Mouse (Mus musculus) small intestine, adult 2 months (tissue): ENCODE results near the gene Ccdc91. TPM values are rescaled to one million over a fixed set of nuclear protein-coding genes. Genes with fewer than 3 reads are reported as not detected.

ENCODE experiments used
- H3K27ac ChIP-seq: fragments of 200-500 bp; 2 replicates; pipeline ENCODE4 v1.5.1; 2012; ENCODE audit warnings: low read depth, low read length, control low read depth, inconsistent platforms; ENCODE audit not compliant: insufficient read depth
- H3K27me3 ChIP-seq: fragments of 200-500 bp; 2 replicates; pipeline ENCODE4 v1.6.1; 2012; ENCODE audit warnings: mild to moderate bottlenecking, moderate library complexity, low read length, inconsistent platforms; ENCODE audit not compliant: control insufficient read depth, insufficient read depth
- H3K36me3 ChIP-seq: fragments of 200-500 bp; 2 replicates; pipeline ENCODE4 v1.6.1; 2012; ENCODE audit warnings: mild to moderate bottlenecking, low read length, control low read depth, inconsistent platforms; ENCODE audit not compliant: control insufficient read depth, insufficient read depth
- H3K4me1 ChIP-seq: fragments of 200-500 bp; 2 replicates; pipeline ENCODE4 v1.6.1; 2012; ENCODE audit warnings: low read length, inconsistent platforms, mixed read lengths; ENCODE audit not compliant: control insufficient read depth, insufficient read depth, insufficient read length
- H3K4me3 ChIP-seq: fragments of 200-500 bp; 2 replicates; pipeline ENCODE4 v1.5.1; 2012; ENCODE audit warnings: low read depth, mild to moderate bottlenecking, control low read depth, inconsistent platforms, low read length, moderate library complexity
- CTCF ChIP-seq: fragments of 200-500 bp; IDR thresholded peaks from 2 replicates; pipeline ENCODE4 v1.5.1; 2012; ENCODE audit warnings: low read depth, mild to moderate bottlenecking, control low read depth, inconsistent platforms, low read length, moderate library complexity, mixed read lengths; ENCODE audit not compliant: insufficient replicate concordance, insufficient read length; ENCODE audit errors: extremely low read depth
- POLR2A ChIP-seq: fragments of 200-500 bp; IDR thresholded peaks from 2 replicates; pipeline ENCODE4 v1.6.1; 2012; ENCODE audit warnings: low read depth, mild to moderate bottlenecking, control low read depth, inconsistent platforms, low read length, moderate library complexity
- WGBS: fragments of 180-500 bp; shearing (Covaris S2); methylation state at CpG from one replicate; pipeline ENCODE4 v1.1.7; 2018; 5-methylcytosine and 5-hydroxymethylcytosine counted together
- polyA plus RNA-seq: library from polyadenylated mRNA; depleted of rRNA; stranded (reverse); fragments of >200 nt; gene quantifications from 2 replicates; pipeline ENCODE4 v1.2.3, GENCODE M21; 2012

The Ccdc91 gene
- polyA plus RNA-seq, 1 experiment: 13.7 TPM

- Histone ChIP-seq H3K4me1 (no peaks in the 10 kb centered on the region; the same call in 1 of the 2 replicates), H3K4me3 (no peak overlapping the region), H3K27me3 (no peaks in the 10 kb centered on the region), H3K36me3 (no peaks in the 10 kb centered on the region), H3K27ac (no peak overlapping the region)
- 88% methylated on average over 2 of the region's 2 CpGs for WGBS
- TF ChIP-seq CTCF: no peak
- no peak for TF ChIP-seq POLR2A
These were observed 139.7 kb downstream of the Ccdc91 start for GRCm38 (mm10) chr6:147615306-147615705.

- Histone ChIP-seq H3K4me3 (no peak overlapping the region), H3K36me3 (no peaks in the 10 kb centered on the region), H3K27me3 (no peaks in the 10 kb centered on the region), H3K4me1 (no peaks in the 10 kb centered on the region; the same call in 1 of the 2 replicates), H3K27ac (no peak overlapping the region)
- 94% methylated on average over 3 of the region's 3 CpGs for WGBS
- no peak for TF ChIP-seq POLR2A
- no peak for TF ChIP-seq CTCF
These were observed 147.5 kb downstream of the Ccdc91 start for GRCm38 (mm10) chr6:147623142-147623541.

- Histone ChIP-seq H3K4me3 (no peak overlapping the region), H3K36me3 (peaks cover 13% of the 10 kb centered on the region), H3K27ac (no peak overlapping the region), H3K27me3 (no peaks in the 10 kb centered on the region), H3K4me1 (no peaks in the 10 kb centered on the region)
- WGBS: 86% methylated on average over 5 of the region's 5 CpGs
- TF ChIP-seq CTCF (no peak), POLR2A (no peak)
These were observed 160.8 kb downstream of the Ccdc91 start for GRCm38 (mm10) chr6:147636464-147636863.

GRCm38 (mm10) chr6:147643875-147644274, 168.2 kb downstream of the Ccdc91 start:
- H3K4me3 ChIP-seq: no peak overlapping the region
- H3K4me1 ChIP-seq: no peaks in the 10 kb centered on the region
- WGBS: 87% methylated on average over 7 of the region's 7 CpGs
- H3K36me3 ChIP-seq: no peaks in the 10 kb centered on the region
- no peak for TF ChIP-seq CTCF
- TF ChIP-seq POLR2A: no peak
- H3K27ac ChIP-seq: no peak overlapping the region
- no peaks in the 10 kb centered on the region for H3K27me3 ChIP-seq

- H3K4me1 ChIP-seq: no peaks in the 10 kb centered on the region
- no peaks in the 10 kb centered on the region for H3K27me3 ChIP-seq
- no peak for TF ChIP-seq POLR2A
- TF ChIP-seq CTCF: no peak
- no peaks in the 10 kb centered on the region for H3K36me3 ChIP-seq
- H3K4me3 ChIP-seq: no peak overlapping the region
- H3K27ac ChIP-seq: no peak overlapping the region
These were observed 168.8 kb downstream of the Ccdc91 start for GRCm38 (mm10) chr6:147644391-147644790.

GRCm38 (mm10) chr6:147646401-147646968, 170.9 kb downstream of the Ccdc91 start:
- no peaks in the 10 kb centered on the region for H3K27me3 ChIP-seq
- 80% methylated on average over 11 of the region's 11 CpGs for WGBS
- TF ChIP-seq CTCF (no peak), POLR2A (no peak)
- no peak overlapping the region for H3K4me3 ChIP-seq
- no peak overlapping the region for H3K27ac ChIP-seq
- H3K4me1 ChIP-seq: no peaks in the 10 kb centered on the region
- H3K36me3 ChIP-seq: no peaks in the 10 kb centered on the region

- H3K27ac ChIP-seq: no peak overlapping the region
- H3K27me3 ChIP-seq: no peaks in the 10 kb centered on the region
- H3K4me1 ChIP-seq: 0 out of 2 replicates have a peak, but pooled peaks cover 3% of the 10 kb centered on the region
- H3K4me3 ChIP-seq: no peak overlapping the region
- no peak for TF ChIP-seq CTCF
- TF ChIP-seq POLR2A: no peak
- no peaks in the 10 kb centered on the region for H3K36me3 ChIP-seq
These were observed 182.4 kb downstream of the Ccdc91 start for GRCm38 (mm10) chr6:147658025-147658424.
